Mouse (Mus musculus) liver, embryonic 14.5 days (tissue): ENCODE data around the gene Crybb1. TPM values are rescaled to one million over a fixed set of nuclear protein-coding genes. Genes with fewer than 3 reads are reported as not detected.

Experiments used
- ATAC-seq: fragments of 200-750 bp; cut with Nextera tagmentation; 2 replicates; pipeline ENCODE4 v1.8.0; 2017; ENCODE audit warnings: moderate number of reproducible peaks, mild to moderate bottlenecking, moderate library complexity; ENCODE audit not compliant: insufficient read depth
- DNase-seq, 3 experiments: peaks; one replicate each; pipeline ENCODE4 v3.0.0-alpha.2; 2012 to 2013; ENCODE audit warnings: low read depth in 3 of 3, low spot score in 3 of 3
- H3K27ac ChIP-seq: fragments of 300-500 bp; sonication (generic); 2 replicates; pipeline ENCODE4 v1.5.1; 2014; ENCODE audit warnings: moderate library complexity, mild to moderate bottlenecking, control low read depth, inconsistent platforms
- H3K27me3 ChIP-seq: fragments of 300-500 bp; sonication (generic); 2 replicates; pipeline ENCODE4 v1.6.1; 2014; ENCODE audit warnings: mild to moderate bottlenecking, low read length, moderate library complexity; ENCODE audit not compliant: control insufficient read depth, insufficient read depth
- H3K36me3 ChIP-seq: fragments of 300-500 bp; sonication (generic); replicated peaks from 2 replicates; pipeline ENCODE4 v1.6.1; 2014; ENCODE audit warnings: low read depth; ENCODE audit not compliant: control insufficient read depth, insufficient read depth
- H3K4me1 ChIP-seq, 2 experiments: fragments of 200-500 bp in 1 of 2; fragments of 300-500 bp in 1 of 2; sonication (generic) in 1 of 2; replicated peaks; 2 replicates each; pipeline ENCODE4 v1.6.1; 2012 to 2014; ENCODE audit warnings: antibody characterized with exemption in 1 of 2, inconsistent platforms in 1 of 2, low read length in 1 of 2; ENCODE audit not compliant: control insufficient read depth in 2 of 2, insufficient read depth in 2 of 2
- H3K4me2 ChIP-seq: fragments of 300-500 bp; sonication (generic); 2 replicates; pipeline ENCODE4 v1.6.1; 2014; ENCODE audit warnings: low read depth, mild to moderate bottlenecking, control low read depth, moderate library complexity
- H3K4me3 ChIP-seq, 2 experiments: fragments of 200-500 bp in 1 of 2; fragments of 300-500 bp in 1 of 2; sonication (generic) in 1 of 2; 2 replicates each; pipeline ENCODE4 v1.5.1; 2012 to 2014; ENCODE audit warnings: low read depth in 2 of 2, low read length in 2 of 2, mild to moderate bottlenecking in 2 of 2, control low read depth in 1 of 2, inconsistent platforms in 1 of 2, moderate library complexity in 1 of 2; ENCODE audit not compliant: insufficient read depth in 1 of 2
- H3K9ac ChIP-seq: fragments of 300-500 bp; sonication (generic); replicated peaks from 2 replicates; pipeline ENCODE4 v1.6.1; 2014; ENCODE audit warnings: mild to moderate bottlenecking, control low read depth, moderate library complexity
- H3K9me3 ChIP-seq: fragments of 300-500 bp; sonication (generic); 2 replicates; pipeline ENCODE4 v1.6.1; 2016; ENCODE audit warnings: low read length, mixed read lengths; ENCODE audit not compliant: control insufficient read depth
- CTCF ChIP-seq: IDR thresholded peaks from 2 replicates; pipeline ENCODE4 v1.5.1; 2016; ENCODE audit warnings: antibody characterized with exemption, low read depth, control low read depth
- EP300 ChIP-seq: IDR thresholded peaks from 2 replicates; pipeline ENCODE4 v1.6.1; 2016; ENCODE audit warnings: antibody characterized with exemption, low read depth
- WGBS: fragments of 180-500 bp; shearing (Covaris S2); extraction: QIAGEN DNeasy Blood & Tissue Kit; methylation state at CpG from one replicate; pipeline ENCODE4 v1.1.7; 2014; ENCODE audit not compliant: insufficient replicate concordance; 5-methylcytosine and 5-hydroxymethylcytosine counted together
- polyA plus RNA-seq, 2 experiments: library from polyadenylated mRNA; depleted of rRNA in 1 of 2; stranded (reverse) in 1 of 2; unstranded in 1 of 2; fragments of >200 nt; fragmentation: Nextera tagmentation in 1 of 2; extraction: Ambion mirVana in 1 of 2; gene quantifications; 2 replicates each; pipeline versions ENCODE4 v1.2.1 to v1.2.3; 2012 to 2014

The Crybb1 gene
- polyA plus RNA-seq, 2 experiments, result 0.24 TPM; not detected in 1

- Histone ChIP-seq H3K4me2 (no peak overlapping the region), H3K36me3 (no peaks in the 10 kb centered on the region), H3K4me3 (no peak overlapping the region), H3K9ac (no peak overlapping the region), H3K27ac (no peak overlapping the region; the same call in 1 of the 2 replicates), H3K27me3 (no peaks in the 10 kb centered on the region), H3K9me3 (no peaks in the 10 kb centered on the region), H3K4me1 (peaks cover 14 to 62% of the 10 kb centered on the region in 2 experiments)
- no peak for DNase-seq
- whole genome bisulfite sequencing, result 68% methylated on average over 8 of the region's 8 CpGs
- TF ChIP-seq CTCF (no peak), EP300 (no peak)
- no peak for ATAC-seq
Observed at GRCm38 (mm10) chr5:112295564-112295963, 39.9 kb downstream of the Crybb1 start.

GRCm38 (mm10) chr5:112296404-112297181 is 41.0 kb downstream of the Crybb1 start:
- H3K4me3 ChIP-seq, result no peak overlapping the region
- peak overlapping the region; percentile 37 for H3K9ac ChIP-seq
- no peaks in the 10 kb centered on the region for H3K9me3 ChIP-seq
- H3K27ac ChIP-seq, result peak overlapping the region; percentile 27
- peaks cover 14 to 62% of the 10 kb centered on the region in 2 experiments for H3K4me1 ChIP-seq
- no peak for DNase-seq
- TF ChIP-seq CTCF, result no peak
- TF ChIP-seq EP300, result no peak
- H3K36me3 ChIP-seq, result no peaks in the 10 kb centered on the region
- peak; percentile 74 for ATAC-seq
- 11% methylated on average over 6 of the region's 6 CpGs for WGBS
- peak overlapping the region; percentile 22; the same call in 1 of the 2 replicates for H3K4me2 ChIP-seq
- no peaks in the 10 kb centered on the region for H3K27me3 ChIP-seq

- peaks cover 14 to 65% of the 10 kb centered on the region in 2 experiments for H3K4me1 ChIP-seq
- H3K4me2 ChIP-seq, result no peak overlapping the region
- TF ChIP-seq CTCF (no peak), EP300 (no peak)
- no peak for ATAC-seq
- no peaks in the 10 kb centered on the region for H3K36me3 ChIP-seq
- WGBS, result 42% methylated on average over 2 of the region's 2 CpGs
- H3K9me3 ChIP-seq, result no peaks in the 10 kb centered on the region
- H3K9ac ChIP-seq, result peak overlapping the region; percentile 37
- H3K4me3 ChIP-seq, result no peak overlapping the region
- peak overlapping the region; percentile 27 for H3K27ac ChIP-seq
- H3K27me3 ChIP-seq, result no peaks in the 10 kb centered on the region
- DNase-seq, result no peak
Observed at GRCm38 (mm10) chr5:112297257-112297656, 41.6 kb downstream of the Crybb1 start.

- Histone ChIP-seq H3K9me3 (no peaks in the 10 kb centered on the region), H3K4me1 (peaks cover 14 to 66% of the 10 kb centered on the region in 2 experiments), H3K4me3 (no peak overlapping the region), H3K36me3 (no peaks in the 10 kb centered on the region), H3K4me2 (no peak overlapping the region), H3K9ac (no peak overlapping the region), H3K27me3 (no peaks in the 10 kb centered on the region), H3K27ac (no peak overlapping the region; the same call in 1 of the 2 replicates)
- no peak for DNase-seq
- WGBS, result 57% methylated on average over 12 of the region's 12 CpGs
- ATAC-seq, result peak; percentile 20
- TF ChIP-seq EP300, result no peak
- no peak for TF ChIP-seq CTCF
Observed at GRCm38 (mm10) chr5:112298226-112298988, 42.8 kb downstream of the Crybb1 start.

GRCm38 (mm10) chr5:112299399-112299798 is 43.8 kb downstream of the Crybb1 start:
- ATAC-seq (no peak), DNase-seq (no peak)
- no peak overlapping the region for H3K9ac ChIP-seq
- no peaks in the 10 kb centered on the region for H3K36me3 ChIP-seq
- TF ChIP-seq CTCF (no peak), EP300 (no peak)
- H3K9me3 ChIP-seq, result no peaks in the 10 kb centered on the region
- H3K27ac ChIP-seq, result no peak overlapping the region
- H3K4me3 ChIP-seq, result no peak overlapping the region
- H3K4me2 ChIP-seq, result no peak overlapping the region
- peaks cover 14 to 58% of the 10 kb centered on the region in 2 experiments for H3K4me1 ChIP-seq
- H3K27me3 ChIP-seq, result no peaks in the 10 kb centered on the region
- WGBS, result 59% methylated on average over 4 of the region's 4 CpGs
